Mouse (Mus musculus) megakaryocyte, embryonic 14.5 days (primary cell): ENCODE data around the gene Stoml1.

Experiments
- FLI1 ChIP-seq: IDR thresholded peaks from 2 replicates; pipeline ENCODE4 v1.6.1; 2012; ENCODE audit warnings: low read length, inconsistent platforms, mixed read lengths
- GATA1 ChIP-seq: IDR thresholded peaks from 3 replicates; pipeline ENCODE4 v1.6.1; 2012; ENCODE audit warnings: mixed read lengths, low read length, inconsistent platforms, borderline replicate concordance

DNA sequence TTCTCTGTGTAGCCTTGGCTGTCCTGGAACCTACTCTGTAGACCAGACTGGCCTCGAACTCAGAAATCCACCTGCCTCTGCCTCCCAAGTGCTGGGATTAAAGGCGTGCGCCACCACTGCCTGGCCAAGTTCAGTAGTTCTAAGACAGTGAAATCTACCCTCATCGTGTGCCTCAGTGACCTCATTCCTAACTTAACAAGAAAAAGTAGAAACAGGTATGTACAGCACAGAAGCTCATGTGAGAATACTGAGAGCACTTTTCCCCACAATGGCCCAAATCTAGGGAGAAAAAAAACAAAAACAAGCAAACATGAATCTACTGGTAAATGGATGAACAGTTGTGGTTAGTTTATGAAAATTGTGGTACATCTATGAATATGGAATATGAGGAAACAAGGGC lies 25.3 kb downstream of the Stoml1 start:
- TF ChIP-seq GATA1 (no peak), FLI1 (no peak)
